Mouse (Mus musculus): Measurements from ENCODE around the gene Gm3002.
"Not testable (repeated sequence)": the region's sequence is repeated elsewhere in the genome, so short reads cannot be mapped to it uniquely, and the experiment has no call there.

Gm3002 gene

DNA sequence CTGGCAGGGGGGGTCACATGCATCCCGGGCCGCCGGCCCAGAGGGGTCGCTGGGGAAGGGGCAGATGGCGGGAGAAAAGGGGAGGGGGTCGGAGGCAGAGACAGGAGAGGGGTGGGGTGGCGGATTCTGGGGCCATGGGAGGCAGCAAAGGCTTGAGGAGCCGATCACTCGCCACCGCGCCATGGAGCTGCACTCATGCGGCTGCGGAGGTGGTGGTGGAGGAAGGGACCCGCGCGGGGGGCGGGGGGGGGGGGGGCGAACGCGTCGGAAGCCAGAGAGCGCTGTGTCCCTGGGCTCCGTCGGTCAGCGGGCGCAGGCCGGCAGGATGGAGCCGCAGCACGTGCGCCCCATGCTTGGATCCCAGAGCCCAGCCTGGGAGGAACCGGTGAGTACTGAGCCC lies at the start of gene Gm3002:
Gene Gm3002 (plus strand): TSS at position 301 of the 400 bp plus-strand sequence.
- DNase-seq: not testable (repeated sequence)

DNA sequence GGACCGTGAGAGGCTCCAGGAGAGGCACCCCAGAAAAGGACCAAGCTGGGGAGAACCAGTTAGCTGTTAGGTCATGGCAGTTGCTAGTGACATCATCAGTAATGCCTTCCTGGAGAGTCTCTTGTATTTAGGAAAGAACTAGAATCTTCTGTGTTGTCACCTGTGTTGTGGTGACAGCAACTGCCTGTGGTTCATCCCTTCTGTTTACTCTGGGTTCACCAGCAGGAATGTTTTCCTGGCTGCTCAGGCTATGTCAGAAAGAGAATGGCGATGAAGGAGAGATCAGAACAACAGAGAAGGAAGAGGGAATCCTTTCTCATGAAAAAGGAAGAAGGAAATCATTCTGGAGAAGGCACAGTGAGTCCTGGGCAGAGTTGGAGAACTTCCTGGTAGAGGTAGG lies 36.1 kb downstream of the Gm3002 start, which contains the start of gene Gm3033:
Gene Gm3033 (plus strand): TSS at position 301 of the 400 bp plus-strand sequence.
- DNase-seq: not testable (repeated sequence)

GRCm38 (mm10) chr14:3883872-3884271 lies 74.0 kb downstream of the Gm3002 start, which contains the start of gene Gm2916:
Gm2916 (plus strand) TSS chr14:3884172.
- DNase-seq: not testable (repeated sequence)

- DNase-seq: not testable (repeated sequence)
These were observed 121.6 kb downstream of the Gm3002 start, which contains the start of gene Gm3029 for GRCm38 (mm10) chr14:3931456-3931855. Gm3029 (plus strand) TSS chr14:3931756.

GRCm38 (mm10) chr14:3963247-3963646 lies 153.4 kb downstream of the Gm3002 start, which contains the start of gene Gm3095:
Gm3095 (plus strand) TSS chr14:3963547.
- DNase-seq: not testable (repeated sequence)

DNA sequence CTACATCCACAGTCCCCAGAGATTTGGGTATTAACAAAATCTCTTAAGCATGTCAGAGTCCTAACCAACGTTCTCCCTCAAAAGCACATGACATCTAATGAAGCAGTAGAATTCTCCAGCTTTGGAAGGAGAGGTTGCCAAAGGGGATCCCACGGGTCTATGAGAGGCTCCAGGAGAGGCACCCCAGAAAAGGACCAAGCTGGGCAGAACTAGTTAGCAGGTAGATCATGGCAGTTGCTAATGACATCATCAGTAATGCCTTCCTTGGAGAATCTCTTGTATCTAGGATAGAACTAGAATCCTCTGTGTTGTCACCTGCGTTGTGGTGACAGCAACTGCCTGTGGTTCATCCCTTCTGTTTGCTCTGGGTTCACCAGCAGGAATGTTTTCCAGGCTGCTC lies 188.2 kb downstream of the Gm3002 start, which contains the start of gene Gm3099:
Gene Gm3099 (plus strand): TSS at position 301 of the 400 bp plus-strand sequence.
- not testable (repeated sequence) for DNase-seq

Measured in spleen, adult 18-20 months (tissue).